ENCODE assay signal across 10 mouse cellular contexts in the genomic region with DNA sequence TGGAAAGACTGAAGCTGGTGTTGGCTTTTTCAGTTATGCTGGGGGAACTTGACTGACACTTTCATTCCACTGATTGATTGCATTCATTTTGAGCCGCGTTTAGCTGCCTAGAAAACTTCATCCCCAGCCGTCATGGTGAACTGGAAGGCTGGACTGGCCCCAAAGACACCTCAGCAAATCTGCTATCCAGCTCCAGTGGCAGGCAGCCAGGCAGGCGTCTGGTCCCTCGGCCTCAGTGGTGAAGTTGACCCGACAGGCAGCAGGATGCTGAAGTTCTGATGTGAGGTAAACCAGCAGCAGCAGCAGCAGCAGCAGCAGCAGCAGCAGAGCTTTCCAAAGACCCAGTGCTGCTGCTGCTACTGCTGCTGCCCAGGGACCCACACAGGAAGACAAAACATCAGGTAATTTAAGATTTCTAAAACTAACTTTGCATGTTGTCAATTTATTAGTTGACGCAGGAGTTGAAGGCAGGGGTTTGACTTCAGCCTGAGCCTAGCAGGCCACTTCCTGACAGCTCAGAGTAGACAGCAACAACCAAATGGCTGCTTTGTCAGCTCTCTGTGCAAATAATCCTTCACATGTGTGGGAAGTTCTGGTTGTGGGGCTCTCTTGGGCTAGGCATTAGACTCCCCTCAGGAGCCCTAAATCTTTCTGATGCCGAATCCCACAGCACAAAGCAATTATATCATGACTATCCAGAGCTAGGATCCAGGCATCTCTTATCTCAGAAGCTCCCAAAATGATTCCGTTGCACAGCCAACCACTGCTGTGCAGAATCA.
DNase-seq lines count a peak whose midpoint lies in the region; ATAC-seq and TF ChIP-seq lines count a peak whose summit lies in the region.
"Had no signal": no experiment of that assay in that cellular context is flagged by ENCODE, and none has a peak within 500 bp of the region (broad histone marks: within the 10 kb centered on the region; RNA-seq: fewer than 3 reads in every experiment).

No protein-coding gene starts in this region.

- no peak overlapping the region for H3K4me2 ChIP-seq in heart, embryonic 12.5 days
- no peak overlapping the region for H3K4me2 ChIP-seq in limb, embryonic 14.5 days (replicated peaks; ENCODE audit: low read depth, low read length, severe bottlenecking)
- no peak overlapping the region for H3K4me2 ChIP-seq in liver, postnatal 0 days (ENCODE audit: low read depth, low read length)

- TF ChIP-seq EP300 in liver, postnatal 0 days (IDR thresholded peaks at IDR 0.05; ENCODE audit: low read depth), result no peak

- intact Hi-C loops in heart, postnatal 10 days (cut with DNase I), result no loop called here

- no peaks in the 10 kb centered on the region for H3K36me3 ChIP-seq in heart, embryonic 12.5 days
- no peaks in the 10 kb centered on the region for H3K36me3 ChIP-seq in limb, embryonic 14.5 days (ENCODE audit: control insufficient read depth, insufficient read depth, low read length)
- H3K36me3 ChIP-seq in liver, postnatal 0 days (replicated peaks; ENCODE audit: insufficient read depth, low read length), result no peaks in the 10 kb centered on the region

- H3K27ac ChIP-seq in heart, embryonic 12.5 days (ENCODE audit: poor library complexity, severe bottlenecking), result no peak overlapping the region
- 0 out of 2 replicates have a peak overlapping the region, but pooled peaks have one; percentile 48 for H3K27ac ChIP-seq in limb, embryonic 14.5 days (replicated peaks; ENCODE audit: low read depth, low read length)
- no peak overlapping the region for H3K27ac ChIP-seq in liver, postnatal 0 days (ENCODE audit: low read depth)

- no peak overlapping the region for H3K4me3 ChIP-seq in heart, embryonic 12.5 days
- no peak overlapping the region for H3K4me3 ChIP-seq in limb, embryonic 14.5 days (replicated peaks; ENCODE audit: low read length)
- H3K4me3 ChIP-seq in liver, postnatal 0 days (ENCODE audit: low read depth, low read length), result no peak overlapping the region
- H3K4me3 ChIP-seq: erythroblast, embryonic 14.5 days had no signal

- no peaks in the 10 kb centered on the region for H3K9me3 ChIP-seq in heart, embryonic 12.5 days (replicated peaks)
- H3K9me3 ChIP-seq in limb, embryonic 14.5 days (ENCODE audit: control insufficient read depth, low read length), result no peaks in the 10 kb centered on the region
- no peaks in the 10 kb centered on the region for H3K9me3 ChIP-seq in liver, postnatal 0 days (ENCODE audit: low read length)

- TF ChIP-seq CTCF in liver, postnatal 0 days (IDR thresholded peaks at IDR 0.05; ENCODE audit: low read depth), result no peak

- ATAC-seq in heart, embryonic 12.5 days (ENCODE audit: insufficient number of reproducible peaks, low FRiP score), result no peak
- ATAC-seq in limb, embryonic 14.5 days (ENCODE audit: low FRiP score, low read depth), result peak; percentile 68
- ATAC-seq in liver, postnatal 0 days, result no peak

- H3K9ac ChIP-seq in heart, embryonic 12.5 days, result no peak overlapping the region
- no peak overlapping the region for H3K9ac ChIP-seq in limb, embryonic 14.5 days (ENCODE audit: low read depth, low read length, severe bottlenecking)
- H3K9ac ChIP-seq in liver, postnatal 0 days (replicated peaks), result no peak overlapping the region

- 0 out of 2 replicates have a peak, but pooled peaks cover 3% of the 10 kb centered on the region for H3K27me3 ChIP-seq in heart, embryonic 12.5 days (replicated peaks)
- H3K27me3 ChIP-seq in limb, embryonic 14.5 days (ENCODE audit: control insufficient read depth, insufficient read depth, low read length), result no peaks in the 10 kb centered on the region
- H3K27me3 ChIP-seq in liver, postnatal 0 days (ENCODE audit: insufficient read depth, low read length), result no peaks in the 10 kb centered on the region

- DNase-seq in heart, adult 8-10 months (ENCODE audit: low spot score), result peak; percentile 9
- peak; percentile 3 for DNase-seq in embryo, embryonic 11.5 days (ENCODE audit: low read depth, low spot score)
- DNase-seq in heart, postnatal 10 days, result peak; percentile 63 to 64
- DNase-seq in limb, embryonic 14.5 days (ENCODE audit: low spot score), result peak; percentile 61
- DNase-seq in layer of hippocampus, postnatal 36 days, result no peak
- no peak for DNase-seq in liver, postnatal 0 days
- no peak for DNase-seq in right cerebral cortex, postnatal 36 days (ENCODE audit: low spot score in 2 of 2)
- DNase-seq: adrenal gland, postnatal 14 days had no signal

- 48% methylated on average over 9 of the region's 9 CpGs for WGBS in heart, embryonic 12.5 days
- WGBS in limb, embryonic 14.5 days, result 34% methylated on average over 9 of the region's 9 CpGs
- WGBS in liver, postnatal 0 days (ENCODE audit: insufficient replicate concordance), result 65% methylated on average over 9 of the region's 9 CpGs

- H3K4me1 ChIP-seq in heart, embryonic 12.5 days (replicated peaks), result no peaks in the 10 kb centered on the region
- H3K4me1 ChIP-seq in limb, embryonic 14.5 days (ENCODE audit: control insufficient read depth, insufficient read depth, low read length), result no peaks in the 10 kb centered on the region
- no peaks in the 10 kb centered on the region for H3K4me1 ChIP-seq in liver, postnatal 0 days (ENCODE audit: insufficient read depth)

- TF ChIP-seq POLR2A in limb, embryonic 14.5 days (IDR thresholded peaks at IDR 0.05; ENCODE audit: borderline replicate concordance, extremely low read depth, insufficient read depth, insufficient read length), result no peak

Comparison
In these comparisons a context has a peak if more than half of its experiments do, and no peak if none do; other contexts are left out.
1. DNase-seq: peak in heart, adult 8-10 months (single experiment), embryo, embryonic 11.5 days (single experiment), heart, postnatal 10 days (2 of 2) and limb, embryonic 14.5 days (single experiment); none in layer of hippocampus, postnatal 36 days (0 of 2), liver, postnatal 0 days (single experiment) and right cerebral cortex, postnatal 36 days (0 of 2).